Mouse (Mus musculus): ENCODE results near the gene Fyttd1.

GRCm38 (mm10) chr16:32881538-32881937, 4.2 kb downstream of the Fyttd1 start:
- no peak for TF ChIP-seq POLR2A (IDR thresholded peaks at IDR 0.05; ENCODE audit: insufficient read length, low read depth)
- TF ChIP-seq POLR2AphosphoS2 (IDR thresholded peaks at IDR 0.05; ENCODE audit: insufficient read length, low read depth) = no peak
- no peak for TF ChIP-seq MYOG (IDR thresholded peaks at IDR 0.05; ENCODE audit: control insufficient read depth in 1 of 3, insufficient read depth in 1 of 3, insufficient read length in 2 of 3, low read depth in 2 of 3)
